Mouse (Mus musculus) testis, adult 2 months (tissue): ENCODE data around the gene Khdrbs1. TPM values are rescaled to one million over a fixed set of nuclear protein-coding genes. Genes with fewer than 3 reads are reported as not detected.

Source experiments
- H3K27ac ChIP-seq: fragments of 200-500 bp; 2 replicates; pipeline ENCODE4 v1.5.1; 2012; ENCODE audit warnings: low read depth, low read length; ENCODE audit not compliant: control insufficient read depth, insufficient read depth
- H3K27me3 ChIP-seq: fragments of 200-500 bp; 2 replicates; pipeline ENCODE4 v1.6.1; 2012; ENCODE audit warnings: mild to moderate bottlenecking, low read length, moderate library complexity; ENCODE audit not compliant: control insufficient read depth, insufficient read depth
- H3K36me3 ChIP-seq: fragments of 200-500 bp; 2 replicates; pipeline ENCODE4 v1.6.1; 2012; ENCODE audit warnings: mild to moderate bottlenecking, low read length; ENCODE audit not compliant: control insufficient read depth, insufficient read depth
- H3K4me1 ChIP-seq: fragments of 200-500 bp; 2 replicates; pipeline ENCODE4 v1.6.1; 2012; ENCODE audit warnings: low read length; ENCODE audit not compliant: control insufficient read depth, insufficient read depth
- H3K4me3 ChIP-seq: fragments of 200-500 bp; 2 replicates; pipeline ENCODE4 v1.5.1; 2012; ENCODE audit warnings: low read depth, mild to moderate bottlenecking, low read length, moderate library complexity, mixed read lengths; ENCODE audit not compliant: control insufficient read depth
- CTCF ChIP-seq: fragments of 200-500 bp; IDR thresholded peaks from 2 replicates; pipeline ENCODE4 v1.5.1; 2012; ENCODE audit warnings: low read depth, mild to moderate bottlenecking, inconsistent platforms, low read length, moderate library complexity; ENCODE audit not compliant: control insufficient read depth, insufficient read depth, insufficient replicate concordance
- POLR2A ChIP-seq: fragments of 200-500 bp; IDR thresholded peaks from 2 replicates; pipeline ENCODE4 v1.6.1; 2012; ENCODE audit warnings: low read depth, mild to moderate bottlenecking, inconsistent platforms, low read length, moderate library complexity; ENCODE audit not compliant: control insufficient read depth
- polyA plus RNA-seq: library from polyadenylated mRNA; depleted of rRNA; stranded (reverse); fragments of >200 nt; gene quantifications from 2 replicates; pipeline ENCODE4 v1.2.3, GENCODE M21; 2012

Khdrbs1 gene
- polyA plus RNA-seq, 1 experiment = 19.2 TPM

DNA sequence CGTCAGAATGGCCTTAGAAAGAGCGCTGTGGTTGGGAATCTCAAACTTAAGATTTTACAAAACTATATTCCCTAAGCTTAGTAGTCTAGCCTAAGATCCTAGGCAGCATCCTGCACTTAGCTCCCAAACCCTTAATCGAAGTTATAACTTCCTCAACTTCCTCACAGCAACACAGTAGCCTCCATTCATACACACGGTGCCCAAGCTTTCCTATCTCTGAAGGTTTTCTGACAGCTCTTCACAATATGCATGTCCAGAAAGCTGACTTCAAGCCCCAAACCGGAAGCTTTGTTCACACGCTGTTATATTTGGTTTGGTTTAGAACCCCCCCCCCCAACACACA is 46.3 kb downstream of the Khdrbs1 start:
- Histone ChIP-seq H3K27me3 (no peaks in the 10 kb centered on the region), H3K4me3 (peak overlapping the region; percentile 93), H3K4me1 (peaks cover 4% of the 10 kb centered on the region), H3K36me3 (peaks cover 6% of the 10 kb centered on the region), H3K27ac (peak overlapping the region; percentile 34)
- TF ChIP-seq CTCF (no peak), POLR2A (no peak)

DNA sequence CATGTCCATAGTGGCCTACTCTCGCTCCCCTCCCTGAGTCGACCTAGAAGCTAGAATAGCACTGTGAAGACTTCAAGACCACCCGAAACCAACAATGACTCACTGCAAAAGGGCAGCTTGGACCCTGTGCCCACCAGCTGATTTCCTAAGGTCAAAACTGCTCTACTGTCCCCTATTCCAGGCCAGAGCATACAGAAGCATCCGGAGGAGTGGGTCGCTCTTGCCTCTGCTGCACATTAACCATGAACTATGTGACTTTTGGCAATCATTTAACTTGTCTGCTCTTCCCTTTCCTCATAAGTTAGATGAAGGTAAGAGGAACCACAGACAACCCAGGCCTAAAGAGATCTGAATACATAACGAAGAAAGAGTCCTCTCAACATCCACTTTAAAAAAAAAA is 57.6 kb downstream of the Khdrbs1 start:
- H3K4me1 ChIP-seq = no peaks in the 10 kb centered on the region
- TF ChIP-seq POLR2A (no peak), CTCF (no peak)
- no peaks in the 10 kb centered on the region for H3K27me3 ChIP-seq
- no peak overlapping the region for H3K4me3 ChIP-seq
- peaks cover 7% of the 10 kb centered on the region for H3K36me3 ChIP-seq
- no peak overlapping the region for H3K27ac ChIP-seq

DNA sequence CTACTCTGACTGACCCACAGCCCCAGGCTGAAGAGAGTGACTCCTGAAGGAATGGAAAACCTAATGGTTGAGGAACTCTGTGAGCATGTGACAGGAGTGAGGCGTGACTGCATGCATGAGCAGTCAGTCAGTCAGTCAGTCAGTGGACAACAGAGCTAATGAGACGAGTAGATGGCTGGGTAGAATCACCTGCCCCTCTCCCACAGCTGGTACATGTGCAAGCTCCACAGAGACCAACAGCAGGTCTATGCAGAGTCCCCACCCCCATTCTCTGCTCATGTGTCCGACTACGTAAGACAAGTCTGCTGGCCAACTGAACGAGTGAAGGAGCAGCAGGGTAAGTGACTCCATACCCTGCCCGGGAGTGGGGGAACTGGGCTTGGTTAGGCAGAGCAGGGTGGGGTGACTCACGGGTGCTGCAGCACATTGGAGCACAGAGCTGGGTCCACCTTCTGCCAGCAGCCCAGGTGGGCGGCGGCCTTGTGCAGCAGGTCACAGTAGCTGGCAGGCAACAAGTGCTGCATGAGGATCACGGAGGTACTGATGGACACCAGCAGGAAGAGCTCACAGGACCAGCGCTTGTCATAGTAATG is 58.1 kb downstream of the Khdrbs1 start:
- TF ChIP-seq CTCF = no peak
- 0 out of 2 replicates have a peak, but pooled peaks have one; percentile 15 for TF ChIP-seq POLR2A
- peaks cover 7% of the 10 kb centered on the region for H3K36me3 ChIP-seq
- no peaks in the 10 kb centered on the region for H3K27me3 ChIP-seq
- no peak overlapping the region for H3K4me3 ChIP-seq
- H3K4me1 ChIP-seq = no peaks in the 10 kb centered on the region
- no peak overlapping the region for H3K27ac ChIP-seq

DNA sequence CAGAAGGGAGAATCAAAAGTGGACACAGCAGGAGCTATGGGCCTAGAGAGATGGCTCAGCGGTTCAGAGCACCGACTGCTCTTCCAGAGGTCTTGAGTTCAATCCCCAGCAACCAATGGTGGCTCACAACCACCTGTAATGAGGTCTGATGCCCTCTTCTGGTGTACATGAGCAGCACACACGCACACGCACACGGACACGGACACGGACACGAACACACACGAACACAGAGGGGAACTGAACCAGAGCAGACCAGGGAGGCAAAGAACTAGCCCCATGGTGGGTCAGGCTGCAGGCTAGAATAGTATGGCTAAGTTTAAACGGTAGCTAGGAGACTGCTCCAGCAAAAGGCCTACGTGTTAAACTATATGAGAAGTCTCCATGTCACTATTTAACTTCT is 60.3 kb downstream of the Khdrbs1 start:
- Histone ChIP-seq H3K4me3 (no peak overlapping the region), H3K36me3 (peaks cover 7% of the 10 kb centered on the region), H3K27me3 (no peaks in the 10 kb centered on the region), H3K27ac (no peak overlapping the region), H3K4me1 (no peaks in the 10 kb centered on the region)
- TF ChIP-seq POLR2A (no peak), CTCF (peak; percentile 7; the same call in 1 of the 2 replicates)

DNA sequence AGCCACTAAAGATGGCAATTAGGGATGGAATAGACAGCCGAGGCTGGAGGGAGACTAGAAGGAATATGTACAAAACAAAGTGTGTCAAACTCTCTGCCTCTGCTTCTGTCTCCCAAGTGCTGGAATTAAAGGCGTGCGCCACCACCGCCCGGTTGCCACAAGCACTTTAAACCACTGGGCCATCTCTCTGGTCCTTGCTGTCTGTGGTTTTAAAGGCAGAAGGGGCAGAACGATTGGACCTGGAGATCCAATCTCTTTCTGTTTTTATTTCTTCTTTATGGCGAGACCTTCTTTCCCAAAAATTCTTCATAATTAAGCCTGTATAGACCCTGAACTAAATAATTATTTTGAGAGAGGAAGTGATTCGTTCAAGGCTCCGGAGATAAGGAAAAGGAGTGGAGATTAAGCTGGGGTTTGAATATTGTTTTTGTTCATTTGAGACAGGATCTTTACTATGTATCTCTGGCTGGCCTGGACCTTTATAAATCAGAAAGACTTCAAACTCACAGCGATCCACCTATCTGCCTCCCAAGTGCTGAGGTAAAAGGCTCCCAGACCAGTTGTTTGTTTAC is 69.1 kb downstream of the Khdrbs1 start:
- TF ChIP-seq POLR2A = no peak
- TF ChIP-seq CTCF = no peak
- Histone ChIP-seq H3K27me3 (no peaks in the 10 kb centered on the region), H3K4me3 (peak overlapping the region; percentile 98), H3K36me3 (peaks cover 2% of the 10 kb centered on the region; the same call in 1 of the 2 replicates), H3K27ac (peak overlapping the region; percentile 97), H3K4me1 (peaks cover 5% of the 10 kb centered on the region)

DNA sequence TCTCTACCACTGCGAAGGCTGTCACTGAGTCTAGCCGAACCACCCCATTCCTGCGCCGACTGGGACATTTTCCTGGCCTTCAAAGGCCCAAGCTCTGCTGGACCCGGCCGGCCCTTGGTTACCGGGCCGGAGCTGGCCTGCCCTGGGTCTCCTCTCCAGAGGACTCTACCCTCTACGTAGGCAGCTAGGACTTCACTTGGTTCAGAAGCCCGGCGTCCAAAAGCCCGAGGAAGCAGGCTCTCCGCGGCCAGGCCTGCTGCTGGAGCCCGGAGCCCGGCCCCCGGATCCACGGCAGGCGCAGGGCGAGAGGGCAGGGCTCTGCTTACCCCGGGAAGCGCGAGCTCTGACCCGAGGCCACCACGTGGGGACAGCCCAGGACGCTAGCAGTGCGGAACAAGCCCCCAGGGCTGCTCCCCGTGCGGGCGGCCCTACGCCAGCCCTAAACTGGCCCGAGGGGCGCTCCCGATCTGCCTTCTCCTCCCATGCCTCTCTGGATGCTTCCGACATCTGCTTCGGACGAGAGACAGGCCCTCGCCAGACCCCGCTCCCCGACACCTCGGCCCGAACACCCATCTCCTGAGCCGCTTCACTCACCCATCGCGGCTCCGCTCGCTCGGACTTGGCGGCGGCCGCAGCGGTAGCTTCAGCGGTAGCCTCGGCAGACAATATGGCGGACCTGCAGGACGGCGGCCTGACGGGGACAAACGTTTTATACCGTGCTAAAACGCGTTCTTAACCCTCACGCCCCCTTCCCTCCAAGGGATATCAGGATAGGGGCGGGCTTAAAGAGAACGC is 69.8 kb downstream of the Khdrbs1 start, which contains the start of gene Kpna6:
Gene Kpna6 (minus strand): TSS at position 685 of the 795 bp plus-strand sequence.
- no peak for TF ChIP-seq CTCF
- TF ChIP-seq POLR2A = peak; percentile 80
- Histone ChIP-seq H3K36me3 (peaks cover 2% of the 10 kb centered on the region; the same call in 1 of the 2 replicates), H3K4me1 (peaks cover 5% of the 10 kb centered on the region), H3K27me3 (no peaks in the 10 kb centered on the region), H3K4me3 (peak within 1 kb of the TSS; percentile 98), H3K27ac (peak within 1 kb of the TSS; percentile 97)

DNA sequence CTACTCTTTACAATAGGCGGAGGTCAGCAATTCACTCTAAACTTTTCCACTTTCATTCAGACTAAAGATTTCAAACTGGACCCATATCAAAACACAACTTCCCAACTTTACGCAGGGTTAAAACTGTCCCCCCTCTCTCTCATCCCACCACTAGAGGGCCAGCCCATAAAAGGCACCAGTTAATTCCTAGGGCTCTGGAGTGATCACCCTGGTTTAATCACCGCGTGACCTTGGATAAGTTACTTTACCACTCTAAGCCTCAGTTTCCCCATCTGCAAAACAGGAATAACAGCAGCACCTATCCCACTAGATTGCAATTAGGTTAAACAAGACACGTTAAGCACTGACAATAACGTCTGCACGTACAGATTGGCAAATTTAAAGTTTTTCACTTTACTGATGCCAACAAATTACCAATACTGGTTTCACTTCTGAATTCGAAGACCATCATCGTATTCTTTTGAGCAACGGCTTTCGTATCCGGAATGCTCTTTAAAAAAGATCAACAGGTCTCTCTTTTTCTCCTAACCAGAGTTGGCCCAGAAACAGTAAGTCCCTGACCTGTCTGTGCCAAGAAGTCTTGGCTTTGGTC is 70.5 kb downstream of the Khdrbs1 start:
- Histone ChIP-seq H3K4me3 (peak overlapping the region; percentile 98), H3K27me3 (no peaks in the 10 kb centered on the region), H3K36me3 (peaks cover 2% of the 10 kb centered on the region; the same call in 1 of the 2 replicates), H3K4me1 (peaks cover 5% of the 10 kb centered on the region), H3K27ac (peak overlapping the region; percentile 97)
- TF ChIP-seq CTCF = no peak
- no peak for TF ChIP-seq POLR2A
